Mouse (Mus musculus): Measurements from ENCODE around the gene Kcna4.

DNA sequence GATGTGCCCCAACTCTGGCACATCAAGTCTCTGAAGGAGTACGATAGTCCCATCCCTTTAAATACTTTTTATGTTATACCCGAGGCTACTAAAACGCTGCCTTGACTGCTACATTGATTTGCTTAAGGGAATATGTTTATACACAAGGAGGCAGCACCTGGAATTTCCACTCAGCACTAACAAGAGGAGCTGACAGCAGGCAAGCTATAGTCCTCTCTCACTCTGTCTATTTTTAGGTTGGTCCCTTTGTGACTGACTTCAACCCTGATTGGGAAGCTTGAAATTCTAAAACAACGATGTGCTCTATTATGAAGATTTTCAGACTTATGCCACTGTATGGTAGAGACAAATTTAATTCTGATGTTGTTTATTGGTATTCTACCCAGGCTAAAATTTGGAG lies 15.6 kb downstream of the Kcna4 start:
- TF ChIP-seq POLR2A (IDR thresholded peaks at IDR 0.05; ENCODE audit: borderline replicate concordance, extremely low read depth, insufficient read depth, insufficient read length, poor library complexity, severe bottlenecking), result no peak
- no peak for TF ChIP-seq CTCF (IDR thresholded peaks at IDR 0.05; ENCODE audit: borderline replicate concordance, extremely low read depth, insufficient read depth, insufficient read length)
